Mouse (Mus musculus) embryonic facial prominence, embryonic 15.5 days (tissue): ENCODE data around the gene Cnnm1. TPM values are rescaled to one million over a fixed set of nuclear protein-coding genes. Genes with fewer than 3 reads are reported as not detected.
"Not testable (repeated sequence)": the region's sequence is repeated elsewhere in the genome, so short reads cannot be mapped to it uniquely, and the experiment has no call there.

Source experiments
- ATAC-seq: fragments of 200-750 bp; cut with Nextera tagmentation; 2 replicates; pipeline ENCODE4 v1.8.0; 2017; ENCODE audit warnings: low read depth, moderate TSS enrichment; ENCODE audit not compliant: insufficient number of reproducible peaks, low FRiP score, low TSS enrichment
- H3K27ac ChIP-seq: fragments of 300-500 bp; sonication (generic); replicated peaks from 2 replicates; pipeline ENCODE4 v1.5.1; 2015; ENCODE audit warnings: mild to moderate bottlenecking, inconsistent platforms
- H3K27me3 ChIP-seq: fragments of 300-500 bp; sonication (generic); 2 replicates; pipeline ENCODE4 v1.6.1; 2015; ENCODE audit warnings: inconsistent platforms
- H3K36me3 ChIP-seq: fragments of 300-500 bp; sonication (generic); 2 replicates; pipeline ENCODE4 v1.6.1; 2015; ENCODE audit warnings: mild to moderate bottlenecking, inconsistent platforms
- H3K4me1 ChIP-seq: fragments of 300-500 bp; sonication (generic); 2 replicates; pipeline ENCODE4 v1.6.1; 2015; ENCODE audit warnings: inconsistent platforms
- H3K4me2 ChIP-seq: fragments of 300-500 bp; sonication (generic); replicated peaks from 2 replicates; pipeline ENCODE4 v1.6.1; 2015; ENCODE audit warnings: mild to moderate bottlenecking, inconsistent platforms
- H3K4me3 ChIP-seq: fragments of 300-500 bp; sonication (generic); replicated peaks from 2 replicates; pipeline ENCODE4 v1.5.1; 2015; ENCODE audit warnings: mild to moderate bottlenecking, inconsistent platforms
- H3K9ac ChIP-seq: fragments of 300-500 bp; sonication (generic); 2 replicates; pipeline ENCODE4 v1.6.1; 2015; ENCODE audit warnings: inconsistent platforms
- H3K9me3 ChIP-seq: fragments of 300-500 bp; sonication (generic); replicated peaks from 2 replicates; pipeline ENCODE4 v1.6.1; 2016; ENCODE audit warnings: inconsistent platforms
- WGBS: fragments of 180-500 bp; shearing (Covaris S2); methylation state at CpG from one replicate; pipeline ENCODE4 v1.1.7; 2015; 5-methylcytosine and 5-hydroxymethylcytosine counted together
- polyA plus RNA-seq: library from polyadenylated mRNA; unstranded; fragments of >200 nt; fragmentation: Nextera tagmentation; extraction: Ambion mirVana; gene quantifications from 2 replicates; pipeline ENCODE4 v1.2.1, GENCODE M21; 2015

The Cnnm1 gene
- polyA plus RNA-seq, 1 experiment from 2014 or later: 3.1 TPM

DNA sequence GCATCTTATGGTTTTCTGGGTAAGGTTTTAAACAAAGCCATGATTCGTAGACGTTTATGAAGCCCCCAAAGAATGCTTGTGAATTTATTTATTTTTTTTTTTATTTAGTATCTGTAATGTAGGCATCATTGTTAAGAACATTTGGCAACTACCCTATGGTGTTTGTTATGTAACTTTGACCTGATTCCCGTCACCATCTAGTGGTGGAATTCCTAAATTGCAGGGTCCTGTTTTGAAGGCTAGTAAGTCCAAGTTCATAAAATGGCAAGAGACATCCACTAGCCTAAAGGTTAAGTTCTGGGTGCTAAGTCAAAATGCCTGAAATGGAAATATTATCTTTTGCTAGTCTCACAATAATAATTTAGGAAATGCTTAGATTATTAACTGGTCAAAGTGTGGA is 47.2 kb downstream of the Cnnm1 start:
- Histone ChIP-seq H3K4me1 (peaks cover 10% of the 10 kb centered on the region; the same call in 1 of the 2 replicates), H3K4me2 (no peak overlapping the region), H3K9ac (no peak overlapping the region), H3K4me3 (no peak overlapping the region), H3K9me3 (no peaks in the 10 kb centered on the region), H3K27ac (no peak overlapping the region), H3K27me3 (no peaks in the 10 kb centered on the region), H3K36me3 (no peaks in the 10 kb centered on the region)
- no peak for ATAC-seq
- WGBS: 29% methylated on average over 3 of the region's 3 CpGs

DNA sequence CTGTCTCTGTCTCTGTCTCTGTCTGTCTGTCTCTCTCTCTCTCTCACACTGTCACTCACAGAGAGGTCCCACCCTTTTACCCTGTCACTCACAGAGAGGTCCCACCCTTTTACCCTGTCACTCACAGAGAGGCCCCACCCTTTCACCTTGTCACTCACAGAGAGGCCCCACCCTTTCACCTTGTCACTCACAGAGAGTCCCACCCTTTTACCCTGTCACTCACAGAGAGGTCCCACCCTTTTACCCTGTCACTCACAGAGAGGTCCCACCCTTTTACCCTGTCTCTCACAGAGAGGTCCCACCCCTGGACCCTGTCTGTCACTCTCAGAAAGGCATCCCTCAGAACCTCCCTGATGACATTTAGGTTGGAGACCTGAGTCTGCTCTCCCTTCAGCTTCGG is 53.1 kb downstream of the Cnnm1 start:
- not testable (repeated sequence) for H3K4me2 ChIP-seq, H3K9me3 ChIP-seq, H3K4me1 ChIP-seq, H3K36me3 ChIP-seq, H3K27me3 ChIP-seq, H3K9ac ChIP-seq, H3K4me3 ChIP-seq, H3K27ac ChIP-seq, ATAC-seq
- WGBS: 65% methylated on average over 1 of the region's 1 CpGs

DNA sequence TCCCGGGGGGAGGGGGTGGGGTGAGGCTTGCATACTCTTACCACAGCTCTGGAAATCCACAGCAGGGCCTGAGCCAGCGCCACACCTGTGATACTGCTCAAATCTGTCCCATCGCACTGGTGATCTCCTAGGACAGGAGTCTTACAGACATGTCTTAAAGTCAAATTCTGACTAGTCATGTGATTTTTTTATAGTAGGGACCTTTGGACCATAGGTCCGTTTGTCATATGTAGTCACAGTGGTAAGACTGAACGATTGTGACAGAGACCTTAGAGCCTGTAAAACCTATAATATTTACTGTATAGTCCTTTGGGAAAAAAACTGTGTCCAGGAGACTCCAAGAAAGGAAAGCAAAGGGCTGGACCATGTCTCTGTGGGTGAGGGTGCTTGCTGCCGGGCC is 53.6 kb downstream of the Cnnm1 start:
- no peak overlapping the region for H3K9ac ChIP-seq
- H3K4me3 ChIP-seq: no peak overlapping the region
- H3K4me2 ChIP-seq: no peak overlapping the region
- no peaks in the 10 kb centered on the region for H3K9me3 ChIP-seq
- H3K27ac ChIP-seq: no peak overlapping the region
- 77% methylated on average over 6 of the region's 6 CpGs for WGBS
- H3K4me1 ChIP-seq: 0 out of 2 replicates have a peak, but pooled peaks cover 6% of the 10 kb centered on the region
- H3K27me3 ChIP-seq: peaks cover 3% of the 10 kb centered on the region; the same call in 1 of the 2 replicates
- no peak for ATAC-seq
- H3K36me3 ChIP-seq: no peaks in the 10 kb centered on the region

DNA sequence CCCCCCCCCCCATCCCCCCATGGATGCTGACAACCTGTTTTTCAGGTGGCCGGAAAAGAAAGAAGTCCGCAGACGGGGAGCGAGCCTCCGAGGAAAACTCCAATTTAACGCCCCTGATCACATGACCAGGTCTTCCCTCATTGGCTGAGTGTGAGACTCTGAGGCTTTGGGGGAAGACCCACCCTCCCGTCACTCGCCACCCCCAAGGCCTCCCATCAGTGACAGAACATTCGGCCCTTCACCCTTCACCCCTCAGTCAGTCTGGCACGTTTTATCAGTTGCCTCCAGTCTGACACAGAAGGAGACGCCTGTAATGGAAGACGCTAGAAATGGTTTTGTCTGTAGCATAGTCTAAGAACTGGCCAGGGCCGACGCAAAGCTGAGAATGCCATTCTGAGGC is 54.7 kb downstream of the Cnnm1 start:
- no peak for ATAC-seq
- H3K9ac ChIP-seq: no peak overlapping the region
- H3K36me3 ChIP-seq: peaks cover 5% of the 10 kb centered on the region
- no peaks in the 10 kb centered on the region for H3K9me3 ChIP-seq
- no peak overlapping the region for H3K27ac ChIP-seq
- H3K27me3 ChIP-seq: peaks cover 3% of the 10 kb centered on the region; the same call in 1 of the 2 replicates
- 8% methylated on average over 14 of the region's 14 CpGs for WGBS
- H3K4me3 ChIP-seq: peak overlapping the region; percentile 21
- H3K4me1 ChIP-seq: 0 out of 2 replicates have a peak, but pooled peaks cover 6% of the 10 kb centered on the region
- peak overlapping the region; percentile 46 for H3K4me2 ChIP-seq

DNA sequence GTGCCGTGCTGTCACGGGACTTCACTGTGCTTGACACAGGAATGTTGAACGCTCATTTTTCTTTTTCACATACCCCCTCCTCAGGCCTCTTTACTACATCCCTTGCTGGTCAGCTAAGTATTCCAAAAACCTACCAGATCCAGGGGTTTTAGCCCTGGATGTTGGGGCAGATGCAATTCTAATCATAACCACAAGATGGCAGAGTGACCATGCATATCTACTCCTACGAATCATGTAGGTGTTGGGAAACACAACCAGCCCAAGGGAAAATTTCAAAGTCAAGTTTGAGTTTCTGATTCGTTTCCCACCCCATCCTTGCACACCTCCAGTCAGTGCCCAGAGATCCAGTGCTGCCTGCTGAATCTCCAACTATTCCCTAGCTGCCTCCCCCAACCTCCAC is 55.6 kb downstream of the Cnnm1 start:
- peaks cover 3% of the 10 kb centered on the region; the same call in 1 of the 2 replicates for H3K27me3 ChIP-seq
- H3K36me3 ChIP-seq: peaks cover 14% of the 10 kb centered on the region
- H3K4me2 ChIP-seq: no peak overlapping the region
- H3K27ac ChIP-seq: no peak overlapping the region
- 0 out of 2 replicates have a peak, but pooled peaks cover 6% of the 10 kb centered on the region for H3K4me1 ChIP-seq
- no peak overlapping the region for H3K9ac ChIP-seq
- no peak overlapping the region for H3K4me3 ChIP-seq
- no peaks in the 10 kb centered on the region for H3K9me3 ChIP-seq
- 20% methylated on average over 5 of the region's 5 CpGs for WGBS
- no peak for ATAC-seq

DNA sequence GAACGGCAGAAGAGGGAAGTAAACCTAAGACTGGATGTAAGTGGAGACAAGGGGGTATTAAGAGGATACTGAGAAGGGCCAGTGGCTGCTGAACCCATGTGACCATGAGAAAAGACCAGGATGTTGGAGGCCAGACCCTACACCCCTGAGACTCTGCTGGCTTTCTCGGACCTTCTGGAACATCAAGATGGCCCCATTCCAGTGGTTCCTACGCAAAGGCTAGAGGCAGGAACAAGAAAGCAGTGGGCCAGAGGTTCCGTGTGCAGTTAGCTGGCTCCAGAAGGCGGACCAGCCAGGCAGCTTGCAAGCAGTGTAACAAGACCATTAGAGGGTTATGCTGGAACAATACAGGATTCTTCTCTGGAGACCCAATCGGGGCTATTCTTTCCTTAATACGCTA is 57.2 kb downstream of the Cnnm1 start:
- WGBS: 79% methylated on average over 7 of the region's 7 CpGs
- H3K9ac ChIP-seq: no peak overlapping the region
- peaks cover 24% of the 10 kb centered on the region for H3K36me3 ChIP-seq
- no peak overlapping the region for H3K27ac ChIP-seq
- H3K4me1 ChIP-seq: 0 out of 2 replicates have a peak, but pooled peaks cover 6% of the 10 kb centered on the region
- H3K4me2 ChIP-seq: no peak overlapping the region
- peaks cover 3% of the 10 kb centered on the region; the same call in 1 of the 2 replicates for H3K27me3 ChIP-seq
- no peak for ATAC-seq
- no peaks in the 10 kb centered on the region for H3K9me3 ChIP-seq
- H3K4me3 ChIP-seq: no peak overlapping the region

DNA sequence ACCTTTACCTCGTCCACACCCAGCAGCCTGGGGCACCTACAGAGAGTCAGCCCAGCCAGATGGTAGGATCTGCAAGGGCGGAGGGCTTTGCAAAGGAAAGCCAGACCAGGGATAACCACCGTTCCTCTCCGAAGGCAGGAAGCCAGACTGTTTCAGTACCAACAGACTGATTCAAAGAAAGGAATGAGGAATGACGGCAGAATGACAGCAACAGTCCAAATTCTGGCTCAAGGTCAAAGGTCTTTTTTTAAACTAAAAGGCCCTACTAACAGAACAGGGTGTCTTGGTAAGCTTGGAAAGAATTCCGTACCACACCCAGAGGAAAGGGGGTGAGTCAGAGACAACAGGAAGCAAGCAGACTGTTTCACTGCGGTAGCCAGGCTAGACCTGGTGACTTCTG is 58.6 kb downstream of the Cnnm1 start:
- peaks cover 3% of the 10 kb centered on the region; the same call in 1 of the 2 replicates for H3K27me3 ChIP-seq
- ATAC-seq: no peak
- no peaks in the 10 kb centered on the region for H3K9me3 ChIP-seq
- H3K9ac ChIP-seq: no peak overlapping the region
- WGBS: 71% methylated on average over 7 of the region's 7 CpGs
- H3K4me2 ChIP-seq: no peak overlapping the region
- H3K4me1 ChIP-seq: 0 out of 2 replicates have a peak, but pooled peaks cover 6% of the 10 kb centered on the region
- H3K4me3 ChIP-seq: no peak overlapping the region
- H3K27ac ChIP-seq: no peak overlapping the region
- peaks cover 26% of the 10 kb centered on the region for H3K36me3 ChIP-seq

DNA sequence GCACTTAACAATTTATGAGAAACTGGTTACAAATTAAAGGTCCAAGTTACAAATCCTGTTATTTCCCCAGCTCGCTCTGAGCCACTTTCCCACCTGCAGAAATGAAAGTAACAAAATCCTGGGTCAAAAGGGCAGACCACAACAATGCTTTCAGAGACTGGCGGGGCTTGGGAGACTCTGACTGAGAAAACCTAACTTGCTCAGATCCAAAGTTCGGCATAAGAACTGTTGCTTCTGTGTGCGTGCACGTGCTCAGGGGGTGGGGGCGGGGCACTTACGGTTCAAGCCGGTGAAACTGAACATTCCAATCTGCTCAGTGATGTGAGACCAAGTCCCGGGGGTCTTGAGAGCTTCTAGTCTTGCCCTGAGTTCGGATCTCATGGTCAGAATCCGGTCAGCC is 62.4 kb downstream of the Cnnm1 start:
- Histone ChIP-seq H3K9ac (no peak overlapping the region), H3K36me3 (peaks cover 45% of the 10 kb centered on the region), H3K4me2 (no peak overlapping the region), H3K4me1 (no peaks in the 10 kb centered on the region), H3K9me3 (no peaks in the 10 kb centered on the region), H3K4me3 (no peak overlapping the region), H3K27ac (no peak overlapping the region), H3K27me3 (no peaks in the 10 kb centered on the region)
- ATAC-seq: no peak
- WGBS: 62% methylated on average over 11 of the region's 11 CpGs

DNA sequence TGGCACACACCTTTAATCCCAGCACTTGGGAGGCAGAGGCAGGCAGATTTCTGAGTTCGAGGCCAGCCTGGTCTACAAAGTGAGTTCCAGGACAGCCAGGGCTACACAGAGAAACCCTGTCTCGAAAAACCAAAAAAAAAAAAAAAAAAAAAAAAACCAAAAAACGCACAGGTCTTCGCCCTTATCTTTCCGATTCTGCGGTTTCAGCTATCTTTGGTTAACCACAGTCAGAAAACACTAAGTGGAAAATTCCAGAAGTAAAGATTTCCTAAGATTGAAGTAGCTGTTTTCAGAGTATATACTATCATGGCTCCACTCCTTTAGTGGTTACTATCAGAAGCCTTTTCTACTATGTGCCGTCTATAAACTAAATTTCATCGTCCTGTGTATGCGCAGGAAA is 63.4 kb downstream of the Cnnm1 start:
- not testable (repeated sequence) for H3K4me3 ChIP-seq, H3K27ac ChIP-seq, H3K9me3 ChIP-seq, H3K4me2 ChIP-seq, ATAC-seq, H3K9ac ChIP-seq, H3K27me3 ChIP-seq, H3K4me1 ChIP-seq
- H3K36me3 ChIP-seq: peaks cover 45% of the 10 kb centered on the region
- 93% methylated on average over 8 of the region's 9 CpGs for WGBS

DNA sequence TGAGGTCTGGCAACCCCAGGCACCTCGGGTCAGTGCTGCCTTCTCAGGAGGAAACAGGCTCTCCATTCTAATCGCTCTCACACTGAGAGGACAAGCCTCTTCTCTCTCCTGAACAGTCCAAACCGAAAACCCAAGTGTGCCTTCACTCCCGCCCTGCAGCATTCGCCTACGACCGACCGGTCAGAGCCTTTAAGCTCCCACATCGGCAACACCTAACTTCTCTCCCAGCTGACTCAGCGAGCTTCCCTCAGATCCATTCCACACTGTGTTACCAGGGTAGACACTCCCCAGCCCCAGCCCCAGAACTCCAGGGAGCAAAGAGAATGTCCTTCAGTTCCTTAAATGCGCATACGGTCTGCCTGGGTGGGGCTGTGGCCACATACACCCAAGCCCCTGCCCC is 65.2 kb downstream of the Cnnm1 start:
- Histone ChIP-seq H3K4me1 (no peaks in the 10 kb centered on the region), H3K4me3 (no peak overlapping the region), H3K9me3 (no peaks in the 10 kb centered on the region), H3K27ac (no peak overlapping the region), H3K4me2 (no peak overlapping the region), H3K27me3 (no peaks in the 10 kb centered on the region), H3K36me3 (peaks cover 39% of the 10 kb centered on the region), H3K9ac (no peak overlapping the region)
- ATAC-seq: no peak
- WGBS: 87% methylated on average over 12 of the region's 12 CpGs

DNA sequence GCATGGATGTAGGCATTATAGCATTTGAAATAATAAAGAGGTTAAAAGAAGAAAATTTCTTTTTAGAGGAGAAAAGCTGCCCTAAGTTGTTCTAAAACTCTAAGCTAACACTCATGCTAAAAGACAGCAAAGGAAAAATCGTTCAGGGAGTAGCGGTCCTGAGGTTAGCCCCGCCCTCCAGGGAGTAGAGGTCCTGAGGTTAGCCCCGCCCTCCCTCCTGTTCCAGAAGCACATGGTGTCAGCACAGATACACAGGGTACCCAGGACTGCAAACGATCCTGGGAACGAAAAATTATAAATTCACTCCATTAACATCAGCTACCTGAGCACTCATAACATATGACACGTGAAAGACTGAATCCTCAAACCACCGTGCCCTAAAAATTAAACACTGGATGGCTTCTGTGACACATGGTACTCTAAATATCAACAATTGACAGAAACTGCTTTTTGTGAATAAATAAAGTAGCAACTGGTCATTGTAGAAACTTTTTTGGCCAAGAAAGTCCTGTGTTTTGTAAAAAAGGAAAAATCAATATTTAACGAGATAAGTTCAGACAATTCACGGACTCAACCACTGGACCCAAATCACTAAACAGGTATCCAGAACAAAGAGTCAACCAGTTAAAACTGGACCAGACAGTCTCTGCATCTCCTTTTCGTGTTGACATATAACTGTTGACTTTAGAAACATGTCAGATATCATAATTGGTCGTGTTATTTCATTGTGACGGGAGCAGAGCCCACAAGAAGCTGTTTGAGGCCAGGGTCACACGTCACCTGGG is 70.4 kb downstream of the Cnnm1 start:
- Histone ChIP-seq H3K4me3 (no peak overlapping the region), H3K9me3 (no peaks in the 10 kb centered on the region), H3K4me2 (no peak overlapping the region), H3K9ac (no peak overlapping the region), H3K27ac (no peak overlapping the region), H3K36me3 (peaks cover 26% of the 10 kb centered on the region), H3K4me1 (no peaks in the 10 kb centered on the region), H3K27me3 (no peaks in the 10 kb centered on the region)
- WGBS: 91% methylated on average over 14 of the region's 14 CpGs
- ATAC-seq: no peak
